7 mouse cellular contexts compared by ENCODE assay signal in the genomic region with DNA sequence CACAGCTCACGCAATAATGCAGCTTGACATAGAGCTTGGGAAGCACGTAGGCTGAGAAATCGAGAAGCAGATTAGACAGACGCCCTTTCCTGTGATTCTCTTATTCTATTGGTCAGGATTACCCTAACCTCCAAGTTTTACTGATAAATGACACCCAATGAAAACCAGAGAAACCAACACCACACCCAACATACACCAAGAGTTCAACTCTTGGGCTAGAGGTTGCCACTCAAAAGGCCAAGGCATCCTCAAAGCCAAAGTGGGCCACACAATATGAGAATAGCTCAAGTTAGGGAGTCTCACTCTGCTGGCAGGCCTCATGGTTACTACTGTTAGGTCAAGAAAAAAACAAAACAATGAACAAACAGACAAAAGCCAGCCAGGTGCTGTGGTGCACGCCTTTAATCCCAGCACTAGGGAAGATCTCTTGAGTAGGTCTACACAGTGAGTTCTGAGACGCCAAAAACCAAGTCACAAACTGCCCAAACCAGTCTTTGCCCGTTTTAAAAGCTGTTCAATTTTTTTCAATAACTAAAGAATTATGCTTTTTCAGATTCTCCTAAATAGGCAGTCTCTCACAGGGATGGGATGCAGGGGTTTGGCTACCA. TPM values are rescaled to one million over a fixed set of nuclear protein-coding genes. Genes with fewer than 3 reads are reported as not detected.
DNase-seq lines count a peak whose midpoint lies in the region; ATAC-seq and TF ChIP-seq lines count a peak whose summit lies in the region.

No protein-coding gene starts in this region.

- TF ChIP-seq EP300 in CH12.LX (IDR thresholded peaks at IDR 0.05; ENCODE audit: low read length), result no peak

- TF ChIP-seq RAD21 in CH12.LX (IDR thresholded peaks at IDR 0.05; ENCODE audit: low read depth, low read length), result no peak

- peaks cover 7 to 24% of the 10 kb centered on the region in 2 experiments for H3K4me1 ChIP-seq in CH12.LX (ENCODE audit: control insufficient read depth in 1 of 2, insufficient read depth in 2 of 2)
- H3K4me1 ChIP-seq in liver, embryonic 12.5 days, result peaks cover 53% of the 10 kb centered on the region

- H3K4me2 ChIP-seq in CH12.LX (ENCODE audit: insufficient read depth, low read depth, poor library complexity, severe bottlenecking), result peak overlapping the region; percentile 88
- H3K4me2 ChIP-seq in liver, embryonic 12.5 days, result peak overlapping the region; percentile 87

- H3K36me3 ChIP-seq in CH12.LX (replicated peaks in 1 of 2; ENCODE audit: control insufficient read depth in 1 of 2, insufficient read depth in 1 of 2, low read length in 1 of 2), result peaks cover 28 to 31% of the 10 kb centered on the region in 2 experiments
- H3K36me3 ChIP-seq in liver, embryonic 12.5 days, result peaks cover 32% of the 10 kb centered on the region

- H3K9ac ChIP-seq in CH12.LX (ENCODE audit: insufficient read depth, low read depth), result peak overlapping the region; percentile 88
- peak overlapping the region; percentile 91 for H3K9ac ChIP-seq in liver, embryonic 12.5 days

- in situ Hi-C loops in CH12.LX (cut with MboI; ENCODE audit: low pct_ligation_motif_present, low pct_unique_long_range_greater_than_20kb, low sequenced_read_pairs), result loop anchor here (5.0 kb wide), 1 partner anchor 47 kb away; a partner anchor contains a TSS

- DNase-seq in 416B (ENCODE audit: low read depth) (peak; percentile 79), CH12.LX (ENCODE audit: extremely low read depth) (peak; percentile 56)
- no peak for DNase-seq in frontal cortex, postnatal 10 days (ENCODE audit: low spot score in 2 of 2)
- DNase-seq in spleen, postnatal 14 days (ENCODE audit: low spot score in 2 of 2), result no peak
- no peak for DNase-seq in layer of hippocampus, adult 9-11 months

- ATAC-seq in erythroid progenitor cell, adult 5-6 weeks (replicated peaks; ENCODE audit: low FRiP score, poor library complexity, severe bottlenecking), result peak; percentile 55
- ATAC-seq in liver, embryonic 12.5 days, result peak; percentile 59

- peaks cover 24% of the 10 kb centered on the region for H3K79me2 ChIP-seq in CH12.LX (replicated peaks; ENCODE audit: control insufficient read depth, extremely low read depth, insufficient read depth, poor library complexity, severe bottlenecking)

- peak overlapping the region; percentile 32; the same call in 1 of the 2 replicates for H3K27ac ChIP-seq in CH12.LX (ENCODE audit: insufficient read depth, low read depth)
- H3K27ac ChIP-seq in liver, embryonic 12.5 days, result peak overlapping the region; percentile 85

- H3K27me3 ChIP-seq in CH12.LX (replicated peaks), result no peaks in the 10 kb centered on the region
- H3K27me3 ChIP-seq in liver, embryonic 12.5 days (replicated peaks), result no peaks in the 10 kb centered on the region

- dilution Hi-C loops in CH12.LX (cut with MboI; ENCODE audit: extremely low pct_ligation_motif_present, extremely low pct_unique_long_range_greater_than_20kb, low sequenced_read_pairs), result no loop called here

- TF ChIP-seq POLR2A in CH12.LX (IDR thresholded peaks at IDR 0.05; ENCODE audit: low read depth, low read length), result peak; percentile 51

- 13% methylated on average over 7 of the region's 7 CpGs for WGBS in liver, embryonic 12.5 days (ENCODE audit: insufficient replicate concordance)

- H3K4me3 ChIP-seq in CH12.LX (replicated peaks in 1 of 3; ENCODE audit: low read depth in 2 of 3, low read length in 2 of 3, poor library complexity in 1 of 3), result peak overlapping the region; percentile 92 to 100 (median 94)
- H3K4me3 ChIP-seq in liver, embryonic 12.5 days, result peak overlapping the region; percentile 94

- H3K9me3 ChIP-seq in CH12.LX (replicated peaks; ENCODE audit: low read length), result no peaks in the 10 kb centered on the region
- no peaks in the 10 kb centered on the region for H3K9me3 ChIP-seq in liver, embryonic 12.5 days (replicated peaks)

- no peak for TF ChIP-seq CTCF in CH12.LX (conservative IDR thresholded peaks at IDR 0.05 in 1 of 2, IDR thresholded peaks at IDR 0.05 in 1 of 2; ENCODE audit: low read depth in 2 of 2, low read length in 2 of 2)

TF ChIP-seq in CH12.LX, 34 proteins besides CTCF, POLR2A, EP300 and RAD21:
- peak; percentile 31; the same call in 1 of the 2 replicates for TF ChIP-seq TCF12 (IDR thresholded peaks at IDR 0.05; ENCODE audit: low read depth, low read length)
- TF ChIP-seq NELFE (IDR thresholded peaks at IDR 0.05; ENCODE audit: low read depth, low read length), result peak; percentile 20; the same call in 1 of the 2 replicates
- TF ChIP-seq BHLHE40 (IDR thresholded peaks at IDR 0.05; ENCODE audit: low read depth, low read length), result no peak
- TF ChIP-seq MEF2A (IDR thresholded peaks at IDR 0.05; ENCODE audit: borderline replicate concordance, low read depth, low read length), result no peak
- no peak for TF ChIP-seq E2F4 (IDR thresholded peaks at IDR 0.05; ENCODE audit: insufficient replicate concordance, low read depth, low read length)
- 0 out of 2 replicates have a peak, but pooled peaks have one; percentile 32 for TF ChIP-seq KAT2A (IDR thresholded peaks at IDR 0.05; ENCODE audit: insufficient replicate concordance, low read length)
- TF ChIP-seq NRF1 (IDR thresholded peaks at IDR 0.05; ENCODE audit: low read depth, low read length), result no peak
- 0 out of 2 replicates have a peak, but pooled peaks have one; percentile 23 for TF ChIP-seq MAZ (IDR thresholded peaks at IDR 0.05; ENCODE audit: low read depth, low read length)
- TF ChIP-seq TBP (conservative IDR thresholded peaks at IDR 0.05; ENCODE audit: low read depth, low read length), result 0 out of 2 replicates have a peak, but pooled peaks have one; percentile 18
- TF ChIP-seq POLR2AphosphoS2 (IDR thresholded peaks at IDR 0.05; ENCODE audit: low read depth, low read length), result no peak; the same call in 1 of the 2 replicates
- no peak for TF ChIP-seq ZKSCAN1 (IDR thresholded peaks at IDR 0.05; ENCODE audit: borderline replicate concordance, low read depth, low read length)
- peak; percentile 24; the same call in 1 of the 2 replicates for TF ChIP-seq MYC (IDR thresholded peaks at IDR 0.05; ENCODE audit: low read depth, low read length)
- peak; percentile 44; the same call in 1 of the 2 replicates for TF ChIP-seq RCOR1 (conservative IDR thresholded peaks at IDR 0.05; ENCODE audit: low read depth, low read length)
- TF ChIP-seq HCFC1 (IDR thresholded peaks at IDR 0.05; ENCODE audit: low read depth, low read length), result 0 out of 2 replicates have a peak, but pooled peaks have one; percentile 17

RNA-seq across cellular contexts. Expression of a gene that starts 1.2 kb away (rescaled TPM):
- 2,580 and 2,987 TPM in 2 replicates for total RNA-seq in CH12.LX (2012; rRNA removed)
- total RNA-seq in CH12.LX (2014; rRNA removed), result 1,667 and 1,906 TPM in 2 replicates
- 2,220 and 2,250 TPM in 2 replicates for polyA plus RNA-seq in CH12.LX (2012; ENCODE audit: insufficient read length, low read depth)
- 581 and 593 TPM in 2 replicates for total RNA-seq in erythroid progenitor cell, adult 5-6 weeks (2015; ENCODE audit: low replicate concordance)
- total RNA-seq in erythroid progenitor cell, adult 5-6 weeks (2017; ENCODE audit: low replicate concordance), result 151 and 338 TPM in 2 replicates
- polyA plus RNA-seq in liver, embryonic 12.5 days (2016; fragmentation: Nextera tagmentation; extraction: Ambion mirVana), result 555 and 561 TPM in 2 replicates

RNA-seq across cellular contexts. Expression of a gene that starts 20.4 kb away (rescaled TPM):
- total RNA-seq in CH12.LX (2012; rRNA removed), result 0.08 and 0.13 TPM in 2 replicates
- total RNA-seq in CH12.LX (2014; rRNA removed), result 0.09 TPM in 1 of 2 replicates, not detected in the other
- polyA plus RNA-seq in CH12.LX (2012; ENCODE audit: insufficient read length, low read depth), result 0.57 and 1.5 TPM in 2 replicates
- total RNA-seq in erythroid progenitor cell, adult 5-6 weeks (2015; ENCODE audit: low replicate concordance), result not detected in 2 replicates
- total RNA-seq in erythroid progenitor cell, adult 5-6 weeks (2017; ENCODE audit: low replicate concordance), result not detected in 2 replicates
- 0.41 and 0.42 TPM in 2 replicates for polyA plus RNA-seq in liver, embryonic 12.5 days (2016; fragmentation: Nextera tagmentation; extraction: Ambion mirVana)

RNA-seq across cellular contexts. Expression of a gene that starts 35.9 kb away (rescaled TPM):
- total RNA-seq in CH12.LX (2012; rRNA removed) (12.6 and 13.2 TPM in 2 replicates), CH12.LX (2014; rRNA removed) (11.3 and 13.0 TPM in 2 replicates)
- polyA plus RNA-seq in CH12.LX (2012; ENCODE audit: insufficient read length, low read depth), result 7.4 and 7.7 TPM in 2 replicates
- 0.84 and 1.1 TPM in 2 replicates for total RNA-seq in erythroid progenitor cell, adult 5-6 weeks (2015; ENCODE audit: low replicate concordance)
- total RNA-seq in erythroid progenitor cell, adult 5-6 weeks (2017; ENCODE audit: low replicate concordance), result 0.39 and 0.53 TPM in 2 replicates
- 1.8 TPM in 2 replicates for polyA plus RNA-seq in liver, embryonic 12.5 days (2016; fragmentation: Nextera tagmentation; extraction: Ambion mirVana)

RNA-seq across cellular contexts. Expression of a gene that starts 48.5 kb away (rescaled TPM):
- total RNA-seq in CH12.LX (2012; rRNA removed) (8.3 and 10.5 TPM in 2 replicates), CH12.LX (2014; rRNA removed) (10.9 and 11.4 TPM in 2 replicates)
- 9.0 TPM in 2 replicates for polyA plus RNA-seq in CH12.LX (2012; ENCODE audit: insufficient read length, low read depth)
- total RNA-seq in erythroid progenitor cell, adult 5-6 weeks (2015; ENCODE audit: low replicate concordance), result 21.4 and 35.7 TPM in 2 replicates
- total RNA-seq in erythroid progenitor cell, adult 5-6 weeks (2017; ENCODE audit: low replicate concordance), result 27.7 and 43.4 TPM in 2 replicates
- polyA plus RNA-seq in liver, embryonic 12.5 days (2016; fragmentation: Nextera tagmentation; extraction: Ambion mirVana), result 10.4 and 10.5 TPM in 2 replicates

RNA-seq across cellular contexts. Expression of a gene that starts 59.6 kb away (rescaled TPM):
- 133 and 166 TPM in 2 replicates for total RNA-seq in CH12.LX (2012; rRNA removed)
- 126 and 129 TPM in 2 replicates for total RNA-seq in CH12.LX (2014; rRNA removed)
- polyA plus RNA-seq in CH12.LX (2012; ENCODE audit: insufficient read length, low read depth), result 550 and 650 TPM in 2 replicates
- 122 and 141 TPM in 2 replicates for total RNA-seq in erythroid progenitor cell, adult 5-6 weeks (2015; ENCODE audit: low replicate concordance)
- total RNA-seq in erythroid progenitor cell, adult 5-6 weeks (2017; ENCODE audit: low replicate concordance), result 87.7 and 97.9 TPM in 2 replicates
- polyA plus RNA-seq in liver, embryonic 12.5 days (2016; fragmentation: Nextera tagmentation; extraction: Ambion mirVana), result 233 and 242 TPM in 2 replicates

Comparison
In these comparisons a context has a peak if more than half of its experiments do, and no peak if none do; other contexts are left out.
1. DNase-seq: peak in 416B (single experiment) and CH12.LX (single experiment); none in frontal cortex, postnatal 10 days (0 of 2), spleen, postnatal 14 days (0 of 2) and layer of hippocampus, adult 9-11 months (single experiment).
2. RNA of a gene that starts 35.9 kb away (total RNA-seq): 11.3 to 13.2 TPM in CH12.LX; 0.39 to 1.1 TPM in erythroid progenitor cell, adult 5-6 weeks; every median in the first group is over 4 times any median in the second.